Mouse (Mus musculus): ENCODE measurements around the gene Ms4a4c.
"Not testable (repeated sequence)": the region's sequence is repeated elsewhere in the genome, so short reads cannot be mapped to it uniquely, and the experiment has no call there.

DNA sequence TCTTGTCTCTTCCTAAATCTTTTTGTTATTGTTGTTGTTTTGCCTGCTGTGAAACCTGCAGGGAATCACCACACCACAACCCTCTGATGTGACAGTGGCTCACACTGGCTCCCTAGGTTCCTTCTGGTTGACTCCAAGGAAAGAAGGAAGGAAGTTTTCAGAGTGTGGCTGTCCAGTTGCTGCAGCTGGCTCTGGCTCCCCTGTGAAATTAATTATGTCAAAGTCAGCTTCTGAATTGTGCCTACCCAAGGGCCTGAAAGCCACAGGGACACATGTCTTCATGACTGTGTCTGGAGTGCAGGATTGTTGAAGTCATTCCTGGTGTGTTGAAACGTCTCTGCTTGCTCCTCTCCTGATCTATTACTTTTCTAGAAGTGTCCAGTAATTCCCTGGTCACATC lies 63.8 kb downstream of the Ms4a4c start:
- TF ChIP-seq CTCF (conservative IDR thresholded peaks at IDR 0.05 in 1 of 2, IDR thresholded peaks at IDR 0.05 in 1 of 2; ENCODE audit: low read depth in 2 of 2, low read length in 2 of 2); MAX (IDR thresholded peaks at IDR 0.05; ENCODE audit: low read length); POLR2A (IDR thresholded peaks at IDR 0.05; ENCODE audit: low read depth, low read length); MAZ (IDR thresholded peaks at IDR 0.05; ENCODE audit: low read depth, low read length); ZKSCAN1 (IDR thresholded peaks at IDR 0.05; ENCODE audit: borderline replicate concordance, low read depth, low read length); TCF12 (IDR thresholded peaks at IDR 0.05; ENCODE audit: low read depth, low read length): not testable (repeated sequence)
